Mouse (Mus musculus) intestine, postnatal 0 days (tissue): ENCODE measurements at regions not wholly inside any gene's neighbourhood (a gene's known extent, or its start where the extent isn't known, plus 50 kb on each side); places are given as distances from the start of the nearest gene placed in this dataset.
A peak's percentile ranks its signal among the peaks of the same experiment; 100 is the strongest.

Experiments used
- ATAC-seq: fragments of 200-750 bp; cut with Nextera tagmentation; 2 replicates; pipeline ENCODE4 v1.8.0; 2017; ENCODE audit warnings: mild to moderate bottlenecking, moderate TSS enrichment, moderate library complexity
- H3K27ac ChIP-seq: fragments of 300-500 bp; sonication (generic); 2 replicates; pipeline ENCODE4 v1.5.1; 2014; ENCODE audit warnings: mild to moderate bottlenecking, low read depth, low read length, moderate library complexity
- H3K27me3 ChIP-seq: fragments of 300-500 bp; sonication (generic); replicated peaks from 2 replicates; pipeline ENCODE4 v1.6.1; 2014; ENCODE audit warnings: low read length, mixed read lengths; ENCODE audit not compliant: control insufficient read depth, insufficient read depth
- H3K36me3 ChIP-seq: fragments of 300-500 bp; sonication (generic); 2 replicates; pipeline ENCODE4 v1.6.1; 2014; ENCODE audit warnings: mild to moderate bottlenecking, moderate library complexity; ENCODE audit not compliant: control insufficient read depth, insufficient read depth
- H3K4me1 ChIP-seq: fragments of 300-500 bp; sonication (generic); replicated peaks from 2 replicates; pipeline ENCODE4 v1.6.1; 2014; ENCODE audit warnings: antibody characterized with exemption, low read length, mixed read lengths; ENCODE audit not compliant: control insufficient read depth, insufficient read depth
- H3K4me2 ChIP-seq: fragments of 300-500 bp; sonication (generic); replicated peaks from 2 replicates; pipeline ENCODE4 v1.6.1; 2014; ENCODE audit warnings: low read depth, mild to moderate bottlenecking, moderate library complexity
- H3K4me3 ChIP-seq: fragments of 300-500 bp; sonication (generic); 2 replicates; pipeline ENCODE4 v1.5.1; 2014; ENCODE audit warnings: low read depth, low read length
- H3K9ac ChIP-seq: fragments of 300-500 bp; sonication (generic); 2 replicates; pipeline ENCODE4 v1.6.1; 2014; ENCODE audit warnings: mild to moderate bottlenecking, low read depth, low read length
- H3K9me3 ChIP-seq: fragments of 300-500 bp; sonication (generic); 2 replicates; pipeline ENCODE4 v1.6.1; 2016; ENCODE audit warnings: mixed run types; ENCODE audit not compliant: control insufficient read depth
- CTCF ChIP-seq: sonication (generic); IDR thresholded peaks from 2 replicates; pipeline ENCODE4 v1.5.1; 2016; ENCODE audit warnings: low read depth, mild to moderate bottlenecking, control low read depth, antibody characterized with exemption, moderate library complexity
- WGBS: fragments of 180-500 bp; shearing (Covaris S2); extraction: QIAGEN DNeasy Blood & Tissue Kit; methylation state at CpG from one replicate; pipeline ENCODE4 v1.1.7; 2014; 5-methylcytosine and 5-hydroxymethylcytosine counted together

DNA sequence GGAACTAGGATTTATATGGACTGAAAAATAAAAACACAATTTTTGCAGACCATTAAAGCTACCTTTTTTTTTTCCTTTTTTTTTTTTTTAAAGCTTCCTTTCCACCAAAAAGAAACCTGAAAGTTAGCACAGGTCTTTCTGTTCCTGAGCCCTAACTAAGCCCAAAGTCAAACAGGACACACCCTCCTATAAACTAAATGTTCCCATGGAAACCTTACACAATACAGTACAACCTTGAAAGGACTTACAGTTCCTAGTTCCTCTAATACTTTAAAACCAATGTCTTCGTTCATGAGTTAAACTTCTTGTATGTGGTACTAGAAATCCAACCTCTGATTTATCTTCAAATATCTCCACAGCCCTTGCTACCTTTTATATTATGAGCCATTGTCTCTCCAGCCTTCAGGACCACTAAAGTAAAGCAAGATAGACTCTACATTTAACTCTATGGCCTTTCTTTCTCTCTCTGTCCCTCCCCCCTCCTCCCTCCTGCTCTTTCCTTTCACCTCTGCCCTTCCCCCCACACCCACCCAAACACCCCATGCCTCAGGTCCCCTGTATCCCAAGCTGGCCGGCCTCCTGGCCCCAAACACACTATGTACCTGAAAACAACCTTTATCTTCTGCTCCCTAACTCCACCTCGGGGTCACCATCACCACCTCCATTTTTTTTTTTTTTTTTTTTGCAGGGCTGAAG lies 103.4 kb upstream of the Jade1 start:
- Histone ChIP-seq H3K4me1 (no peaks in the 10 kb centered on the region), H3K27ac (no peak overlapping the region), H3K27me3 (no peaks in the 10 kb centered on the region), H3K4me3 (no peak overlapping the region), H3K9ac (no peak overlapping the region), H3K9me3 (no peaks in the 10 kb centered on the region), H3K4me2 (no peak overlapping the region), H3K36me3 (no peaks in the 10 kb centered on the region)
- peak; percentile 83 for ATAC-seq
- no peak for TF ChIP-seq CTCF
- WGBS, result 52% methylated on average over 3 of the region's 3 CpGs

DNA sequence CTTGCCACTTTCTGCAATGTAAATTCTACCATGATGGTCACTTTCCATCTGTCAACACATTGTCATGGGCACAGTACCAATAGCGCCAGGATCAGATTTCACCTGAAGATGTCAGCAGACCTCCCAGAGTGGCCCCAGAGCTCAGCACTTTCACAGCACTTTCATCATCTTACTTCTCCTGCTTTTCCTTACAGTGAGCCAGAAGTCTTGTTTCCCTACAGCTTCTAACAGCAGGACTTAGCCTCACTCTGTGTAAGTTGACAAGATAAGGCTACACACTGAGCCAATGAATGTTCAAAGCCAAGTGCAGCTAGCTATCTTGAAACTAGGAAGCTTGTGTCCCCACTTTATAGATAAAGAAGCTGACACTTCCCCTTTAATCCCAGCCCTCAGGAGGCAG lies 104.8 kb upstream of the Jade1 start:
- no peaks in the 10 kb centered on the region for H3K9me3 ChIP-seq
- H3K4me2 ChIP-seq, result no peak overlapping the region
- TF ChIP-seq CTCF, result no peak
- ATAC-seq, result no peak
- no peaks in the 10 kb centered on the region for H3K27me3 ChIP-seq
- H3K36me3 ChIP-seq, result no peaks in the 10 kb centered on the region
- H3K9ac ChIP-seq, result no peak overlapping the region
- 72% methylated on average over 1 of the region's 1 CpGs for WGBS
- no peak overlapping the region for H3K27ac ChIP-seq
- H3K4me1 ChIP-seq, result no peaks in the 10 kb centered on the region
- no peak overlapping the region for H3K4me3 ChIP-seq

DNA sequence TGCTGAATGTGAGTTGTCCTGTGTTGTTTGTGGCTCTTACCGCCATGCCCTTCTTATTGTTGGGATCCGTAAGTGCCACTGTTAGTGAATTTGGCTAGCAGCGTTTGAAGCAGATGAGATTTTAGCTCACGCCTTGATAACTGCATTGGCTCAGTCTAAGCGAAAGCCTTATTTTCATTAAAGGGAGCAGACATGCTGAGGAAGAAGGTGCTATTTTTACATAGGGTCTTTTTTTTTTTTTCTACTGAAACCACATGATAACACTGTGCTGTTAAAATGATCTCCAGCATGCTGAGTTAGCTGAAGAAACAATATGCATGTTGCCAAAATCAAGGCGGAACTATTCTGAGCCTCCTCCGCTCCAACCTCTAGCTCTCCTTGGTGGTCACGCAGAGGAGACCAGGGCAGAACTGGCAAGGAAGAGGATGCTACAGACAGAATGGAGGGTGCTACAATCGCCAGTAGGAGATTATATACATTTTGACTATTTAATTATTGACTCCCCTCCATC lies 111.2 kb upstream of the Jade1 start:
- Histone ChIP-seq H3K9me3 (no peaks in the 10 kb centered on the region), H3K9ac (no peak overlapping the region), H3K4me2 (no peak overlapping the region), H3K27me3 (no peaks in the 10 kb centered on the region), H3K36me3 (no peaks in the 10 kb centered on the region), H3K27ac (no peak overlapping the region), H3K4me3 (no peak overlapping the region), H3K4me1 (no peaks in the 10 kb centered on the region)
- no peak for TF ChIP-seq CTCF
- WGBS, result 93% methylated on average over 9 of the region's 9 CpGs
- ATAC-seq, result no peak

DNA sequence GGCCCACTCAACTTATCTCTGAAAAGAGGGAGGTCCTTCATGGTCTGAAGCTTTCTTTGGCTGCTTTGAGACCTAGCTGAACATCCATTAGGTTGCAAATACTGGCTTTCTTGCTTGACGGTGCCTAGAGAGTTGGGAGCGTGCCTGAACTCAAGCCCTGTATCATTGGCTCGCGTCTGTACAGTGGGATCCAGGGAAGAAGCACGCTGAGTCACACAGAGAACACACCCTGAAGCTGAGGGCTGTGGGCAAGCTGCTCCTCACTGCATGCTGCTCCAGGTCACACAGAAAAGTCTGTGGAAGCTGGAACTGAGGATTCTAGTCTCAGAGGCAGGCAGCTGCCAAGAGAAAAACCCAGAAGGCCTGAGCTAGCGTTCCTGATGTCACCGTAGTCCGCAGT lies 119.3 kb upstream of the Jade1 start:
- Histone ChIP-seq H3K36me3 (no peaks in the 10 kb centered on the region), H3K9me3 (no peaks in the 10 kb centered on the region), H3K9ac (no peak overlapping the region), H3K27ac (no peak overlapping the region), H3K4me1 (no peaks in the 10 kb centered on the region), H3K27me3 (no peaks in the 10 kb centered on the region), H3K4me3 (no peak overlapping the region), H3K4me2 (no peak overlapping the region)
- ATAC-seq, result no peak
- 79% methylated on average over 8 of the region's 8 CpGs for WGBS
- no peak for TF ChIP-seq CTCF

DNA sequence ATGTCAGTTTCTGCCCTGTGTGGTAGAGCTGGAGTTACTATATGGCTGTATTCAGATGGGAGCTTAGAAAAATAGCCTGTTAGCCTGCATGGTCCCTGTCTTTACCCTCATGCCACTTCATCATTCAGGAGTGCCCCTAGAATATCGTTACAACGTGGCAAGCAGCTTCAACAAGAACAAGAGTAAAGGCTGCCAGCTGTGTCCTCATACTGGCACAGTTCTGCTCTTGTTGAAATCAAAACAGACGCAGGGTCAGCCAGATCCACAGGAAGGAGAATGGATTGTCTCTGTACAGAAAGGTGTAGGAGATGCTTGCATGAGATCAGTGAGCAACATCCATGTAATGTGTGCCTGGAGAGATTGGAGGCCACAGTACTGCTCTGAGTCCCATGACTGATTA lies 122.4 kb upstream of the Jade1 start:
- no peak for ATAC-seq
- H3K4me3 ChIP-seq, result no peak overlapping the region
- 58% methylated on average over 3 of the region's 3 CpGs for WGBS
- no peaks in the 10 kb centered on the region for H3K27me3 ChIP-seq
- no peak overlapping the region for H3K27ac ChIP-seq
- no peak overlapping the region for H3K4me2 ChIP-seq
- no peaks in the 10 kb centered on the region for H3K4me1 ChIP-seq
- no peaks in the 10 kb centered on the region for H3K36me3 ChIP-seq
- TF ChIP-seq CTCF, result no peak
- no peaks in the 10 kb centered on the region for H3K9me3 ChIP-seq
- H3K9ac ChIP-seq, result no peak overlapping the region

DNA sequence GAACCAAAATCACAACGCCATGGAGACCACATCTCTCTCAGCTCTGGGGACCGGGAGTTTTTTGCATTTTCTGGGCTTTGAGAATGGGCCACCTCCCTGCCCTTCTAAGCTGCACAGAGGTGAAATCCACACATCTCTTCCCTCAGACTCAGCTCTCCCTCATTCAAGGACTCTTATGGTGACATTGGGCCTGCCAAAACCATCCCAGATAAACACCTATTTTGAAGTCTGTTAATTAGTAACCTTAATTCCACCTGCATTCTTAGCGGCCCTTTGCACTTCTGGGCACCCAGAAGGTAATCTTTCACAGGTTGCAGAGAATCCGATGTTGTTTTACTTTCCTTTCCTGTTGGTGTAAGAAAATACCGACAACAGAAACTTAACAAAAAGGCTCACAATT lies 123.2 kb upstream of the Jade1 start:
- Histone ChIP-seq H3K4me1 (no peaks in the 10 kb centered on the region), H3K4me3 (no peak overlapping the region), H3K27ac (no peak overlapping the region), H3K9me3 (no peaks in the 10 kb centered on the region), H3K27me3 (no peaks in the 10 kb centered on the region), H3K9ac (no peak overlapping the region), H3K36me3 (no peaks in the 10 kb centered on the region), H3K4me2 (peak overlapping the region; percentile 35; the same call in 1 of the 2 replicates)
- no peak for TF ChIP-seq CTCF
- WGBS, result 50% methylated on average over 5 of the region's 5 CpGs
- no peak for ATAC-seq
